Mouse (Mus musculus): ENCODE measurements around the gene Cisd3. TPM values are rescaled to one million over a fixed set of nuclear protein-coding genes. Genes with fewer than 3 reads are reported as not detected.
A peak's percentile ranks its signal among the peaks of the same experiment; 100 is the strongest.
"Not testable (repeated sequence)": the region's sequence is repeated elsewhere in the genome, so short reads cannot be mapped to it uniquely, and the experiment has no call there.

Gene Cisd3
- total RNA-seq (2021) = 10 to 100 TPM; 54.7 to 57.2 TPM
- long read RNA-seq, experiment 1, transcript Cisd3-201 (3 exons, 737 nt) = major isoform, 19 of 23 reads
- long read RNA-seq, experiment 1, partial matches to known transcripts = 1 of 23 reads
- long read RNA-seq, experiment 1, other reads (novel, unspliced or antisense) = 2 of 23 reads
- long read RNA-seq, experiment 2, transcript Cisd3-201 (3 exons, 737 nt) = major isoform, 21 of 33 reads
- long read RNA-seq, experiment 2, partial matches to known transcripts = 0 of 33 reads
- long read RNA-seq, experiment 2, other reads (novel, unspliced or antisense) = 10 of 33 reads

GRCm38 (mm10) chr11:97685613-97686321, at the start of gene Cisd3:
Gene Cisd3, plus strand, starts transcription at chr11:97685826.
- DNase-seq (ENCODE audit: low spot score in 2 of 2) = peak; percentile 84 to 91

GRCm38 (mm10) chr11:97641668-97642067, 44.0 kb upstream of the Cisd3 start:
- peak; percentile 80 to 88 for DNase-seq (ENCODE audit: low spot score in 2 of 2)

- DNase-seq (ENCODE audit: low spot score in 2 of 2) = no peak
Measured at GRCm38 (mm10) chr11:97642746-97643145, 42.9 kb upstream of the Cisd3 start.

- DNase-seq (ENCODE audit: low spot score in 2 of 2) = no peak
Measured at GRCm38 (mm10) chr11:97643380-97644055, 42.1 kb upstream of the Cisd3 start.

- DNase-seq (ENCODE audit: low spot score in 2 of 2) = peak; percentile 60 to 70
Measured at GRCm38 (mm10) chr11:97644834-97645233, 40.8 kb upstream of the Cisd3 start.

GRCm38 (mm10) chr11:97648541-97648940, 37.1 kb upstream of the Cisd3 start:
- DNase-seq (ENCODE audit: low spot score in 2 of 2) = not testable (repeated sequence)

- DNase-seq (ENCODE audit: low spot score in 2 of 2) = no peak
Measured at GRCm38 (mm10) chr11:97650341-97650740, 35.3 kb upstream of the Cisd3 start.

- not testable (repeated sequence) for DNase-seq (ENCODE audit: low spot score in 2 of 2)
Measured at GRCm38 (mm10) chr11:97653376-97653775, 32.2 kb upstream of the Cisd3 start.

- no peak for DNase-seq (ENCODE audit: low spot score in 2 of 2)
Measured at GRCm38 (mm10) chr11:97654210-97654609, 31.4 kb upstream of the Cisd3 start.

- no peak for DNase-seq (ENCODE audit: low spot score in 2 of 2)
Measured at GRCm38 (mm10) chr11:97656269-97656971, 29.2 kb upstream of the Cisd3 start.

GRCm38 (mm10) chr11:97657184-97657945, 28.3 kb upstream of the Cisd3 start:
- no peak for DNase-seq (ENCODE audit: low spot score in 2 of 2)

GRCm38 (mm10) chr11:97657967-97658366, 27.7 kb upstream of the Cisd3 start:
- DNase-seq (ENCODE audit: low spot score in 2 of 2) = not testable (repeated sequence)

- no peak for DNase-seq (ENCODE audit: low spot score in 2 of 2)
Measured at GRCm38 (mm10) chr11:97658751-97659266, 26.8 kb upstream of the Cisd3 start.

GRCm38 (mm10) chr11:97659267-97659989, 26.2 kb upstream of the Cisd3 start:
- DNase-seq (ENCODE audit: low spot score in 2 of 2) = no peak

GRCm38 (mm10) chr11:97659990-97660714, 25.5 kb upstream of the Cisd3 start:
- DNase-seq (ENCODE audit: low spot score in 2 of 2) = peak; percentile 70 to 85

GRCm38 (mm10) chr11:97660734-97661647, 24.6 kb upstream of the Cisd3 start:
- no peak for DNase-seq (ENCODE audit: low spot score in 2 of 2)

- no peak for DNase-seq (ENCODE audit: low spot score in 2 of 2)
Measured at GRCm38 (mm10) chr11:97661648-97662133, 23.9 kb upstream of the Cisd3 start.

Measured in left cerebral cortex, adult 18-20 months (tissue).